Mouse (Mus musculus): ENCODE data around the gene Aff1. TPM values are rescaled to one million over a fixed set of nuclear protein-coding genes. Genes with fewer than 3 reads are reported as not detected.

The Aff1 gene
- total and polyA plus RNA-seq, 3 experiments, result 16.6 to 152 (median 51.3) TPM

GRCm38 (mm10) chr5:103759489-103760424 lies 67.6 kb downstream of the Aff1 start:
- ATAC-seq (ENCODE audit: extremely low read depth, insufficient number of reproducible peaks, low FRiP score, poor library complexity, severe bottlenecking) (peak; percentile 75), DNase-seq (ENCODE audit: low spot score) (peak; percentile 76)
- H3K4me1 ChIP-seq (ENCODE audit: insufficient read depth, low read depth, low read length), result peaks cover 86% of the 10 kb centered on the region
- peaks cover 38% of the 10 kb centered on the region for H3K36me3 ChIP-seq (replicated peaks)
- H3K9me3 ChIP-seq (replicated peaks), result no peaks in the 10 kb centered on the region
- no peaks in the 10 kb centered on the region for H3K27me3 ChIP-seq (ENCODE audit: insufficient read depth, low read length)
- H3K4me3 ChIP-seq (ENCODE audit: low read depth, low read length), result peak overlapping the region; percentile 68
- TF ChIP-seq TAL1 (conservative IDR thresholded peaks at IDR 0.05; ENCODE audit: low read depth, low read length) (no peak), CTCF (IDR thresholded peaks at IDR 0.05; ENCODE audit: low read depth, low read length) (no peak), GATA1 (IDR thresholded peaks at IDR 0.05; ENCODE audit: borderline replicate concordance, low read length) (no peak), POLR2AphosphoS5 (IDR thresholded peaks at IDR 0.05; ENCODE audit: insufficient replicate concordance, low read depth, low read length) (no peak), GATA2 (IDR thresholded peaks at IDR 0.05; ENCODE audit: borderline replicate concordance, low read depth, low read length) (no peak)

GRCm38 (mm10) chr5:103760425-103761131 lies 68.4 kb downstream of the Aff1 start:
- peak overlapping the region; percentile 68 for H3K4me3 ChIP-seq (ENCODE audit: low read depth, low read length)
- peaks cover 88% of the 10 kb centered on the region for H3K4me1 ChIP-seq (ENCODE audit: insufficient read depth, low read depth, low read length)
- no peaks in the 10 kb centered on the region for H3K27me3 ChIP-seq (ENCODE audit: insufficient read depth, low read length)
- H3K9me3 ChIP-seq (replicated peaks), result peaks cover 5% of the 10 kb centered on the region
- DNase-seq (ENCODE audit: low spot score), result no peak
- H3K36me3 ChIP-seq (replicated peaks), result peaks cover 42% of the 10 kb centered on the region
- TF ChIP-seq GATA1 (IDR thresholded peaks at IDR 0.05; ENCODE audit: borderline replicate concordance, low read length), result no peak
- 0 out of 2 replicates have a peak, but pooled peaks have one; percentile 8 for TF ChIP-seq POLR2AphosphoS5 (IDR thresholded peaks at IDR 0.05; ENCODE audit: insufficient replicate concordance, low read depth, low read length)
- peak; percentile 43 for ATAC-seq (ENCODE audit: extremely low read depth, insufficient number of reproducible peaks, low FRiP score, poor library complexity, severe bottlenecking)

- ATAC-seq (ENCODE audit: extremely low read depth, insufficient number of reproducible peaks, low FRiP score, poor library complexity, severe bottlenecking), result no peak
These were observed 69.6 kb downstream of the Aff1 start for GRCm38 (mm10) chr5:103761754-103762153.

GRCm38 (mm10) chr5:103762850-103763254 lies 70.7 kb downstream of the Aff1 start:
- no peak for DNase-seq (ENCODE audit: low spot score)
- Histone ChIP-seq H3K4me3 (ENCODE audit: low read depth, low read length) (peak overlapping the region; percentile 54; the same call in 1 of the 2 replicates), H3K36me3 (replicated peaks) (peaks cover 42% of the 10 kb centered on the region), H3K27me3 (ENCODE audit: insufficient read depth, low read length) (no peaks in the 10 kb centered on the region), H3K4me1 (ENCODE audit: insufficient read depth, low read depth, low read length) (peaks cover 87% of the 10 kb centered on the region), H3K9me3 (replicated peaks) (peaks cover 13% of the 10 kb centered on the region)
- peak; percentile 25; the same call in 1 of the 2 replicates for ATAC-seq (ENCODE audit: extremely low read depth, insufficient number of reproducible peaks, low FRiP score, poor library complexity, severe bottlenecking)
- TF ChIP-seq POLR2AphosphoS5 (IDR thresholded peaks at IDR 0.05; ENCODE audit: insufficient replicate concordance, low read depth, low read length) (no peak), GATA1 (IDR thresholded peaks at IDR 0.05; ENCODE audit: borderline replicate concordance, low read length) (no peak), CTCF (IDR thresholded peaks at IDR 0.05; ENCODE audit: low read depth, low read length) (no peak), TAL1 (conservative IDR thresholded peaks at IDR 0.05; ENCODE audit: low read depth, low read length) (peak; percentile 71), GATA2 (IDR thresholded peaks at IDR 0.05; ENCODE audit: borderline replicate concordance, low read depth, low read length) (no peak)

More at GRCm38 (mm10) chr5:103761754-103762153, 69.6 kb downstream of the Aff1 start:
- H3K27me3 ChIP-seq (ENCODE audit: insufficient read depth, low read length), result no peaks in the 10 kb centered on the region
- TF ChIP-seq POLR2AphosphoS5 (IDR thresholded peaks at IDR 0.05; ENCODE audit: insufficient replicate concordance, low read depth, low read length) (no peak), CTCF (IDR thresholded peaks at IDR 0.05; ENCODE audit: low read depth, low read length) (no peak), GATA2 (IDR thresholded peaks at IDR 0.05; ENCODE audit: borderline replicate concordance, low read depth, low read length) (no peak), TAL1 (conservative IDR thresholded peaks at IDR 0.05; ENCODE audit: low read depth, low read length) (no peak), GATA1 (IDR thresholded peaks at IDR 0.05; ENCODE audit: borderline replicate concordance, low read length) (no peak)
- H3K4me3 ChIP-seq (ENCODE audit: low read depth, low read length), result no peak overlapping the region; the same call in 1 of the 2 replicates
- H3K4me1 ChIP-seq (ENCODE audit: insufficient read depth, low read depth, low read length), result peaks cover 87% of the 10 kb centered on the region
- peaks cover 42% of the 10 kb centered on the region for H3K36me3 ChIP-seq (replicated peaks)
- DNase-seq (ENCODE audit: low spot score), result no peak
- peaks cover 13% of the 10 kb centered on the region for H3K9me3 ChIP-seq (replicated peaks)

- no peak for TF ChIP-seq GATA1 (IDR thresholded peaks at IDR 0.05; ENCODE audit: borderline replicate concordance, low read length)
- no peak for TF ChIP-seq GATA2 (IDR thresholded peaks at IDR 0.05; ENCODE audit: borderline replicate concordance, low read depth, low read length)
- peaks cover 85% of the 10 kb centered on the region for H3K4me1 ChIP-seq (ENCODE audit: insufficient read depth, low read depth, low read length)
- no peak overlapping the region for H3K4me3 ChIP-seq (ENCODE audit: low read depth, low read length)
- H3K36me3 ChIP-seq (replicated peaks), result peaks cover 36% of the 10 kb centered on the region
- ATAC-seq (ENCODE audit: extremely low read depth, insufficient number of reproducible peaks, low FRiP score, poor library complexity, severe bottlenecking) (no peak), DNase-seq (ENCODE audit: low spot score) (no peak)
- no peaks in the 10 kb centered on the region for H3K27me3 ChIP-seq (ENCODE audit: insufficient read depth, low read length)
- peaks cover 13% of the 10 kb centered on the region for H3K9me3 ChIP-seq (replicated peaks)
These were observed 73.2 kb downstream of the Aff1 start for GRCm38 (mm10) chr5:103765356-103765755.

GRCm38 (mm10) chr5:103765758-103766431 lies 73.7 kb downstream of the Aff1 start:
- Histone ChIP-seq H3K4me1 (ENCODE audit: insufficient read depth, low read depth, low read length) (peaks cover 85% of the 10 kb centered on the region), H3K9me3 (replicated peaks) (peaks cover 13% of the 10 kb centered on the region), H3K36me3 (replicated peaks) (peaks cover 40% of the 10 kb centered on the region), H3K4me3 (ENCODE audit: low read depth, low read length) (no peak overlapping the region), H3K27me3 (ENCODE audit: insufficient read depth, low read length) (no peaks in the 10 kb centered on the region)
- TF ChIP-seq POLR2AphosphoS5 (IDR thresholded peaks at IDR 0.05; ENCODE audit: insufficient replicate concordance, low read depth, low read length) (no peak), TAL1 (conservative IDR thresholded peaks at IDR 0.05; ENCODE audit: low read depth, low read length) (peak; percentile 65), GATA1 (IDR thresholded peaks at IDR 0.05; ENCODE audit: borderline replicate concordance, low read length) (no peak), GATA2 (IDR thresholded peaks at IDR 0.05; ENCODE audit: borderline replicate concordance, low read depth, low read length) (no peak), CTCF (IDR thresholded peaks at IDR 0.05; ENCODE audit: low read depth, low read length) (no peak)
- no peak for DNase-seq (ENCODE audit: low spot score)
- peak; percentile 9; the same call in 1 of the 2 replicates for ATAC-seq (ENCODE audit: extremely low read depth, insufficient number of reproducible peaks, low FRiP score, poor library complexity, severe bottlenecking)
